8 mouse cellular contexts compared by ENCODE assay signal in genomic region chr3:52029661-52030081, GRCm38 (mm10).
DNase-seq lines count a peak whose midpoint lies in the region; ATAC-seq and TF ChIP-seq lines count a peak whose summit lies in the region.

No protein-coding gene starts in this region.

- H3K4me3 ChIP-seq in gastrocnemius, adult 2 months: peak overlapping the region; percentile 63
- H3K4me3 ChIP-seq in brown adipose tissue, adult 24 weeks (ENCODE audit: insufficient read depth, low read depth, low read length): peak overlapping the region; percentile 63
- H3K4me3 ChIP-seq in heart, embryonic 16.5 days (ENCODE audit: low read length): peak overlapping the region; percentile 50

- peak overlapping the region; percentile 28 for H3K27ac ChIP-seq in gastrocnemius, adult 2 months
- H3K27ac ChIP-seq in brown adipose tissue, adult 24 weeks (replicated peaks; ENCODE audit: low read depth, low read length): no peak overlapping the region
- H3K27ac ChIP-seq in heart, embryonic 16.5 days (ENCODE audit: low read length): peak overlapping the region; percentile 33

- no peak for TF ChIP-seq CTCF in gastrocnemius, adult 2 months (IDR thresholded peaks at IDR 0.05)

- no peaks in the 10 kb centered on the region for H3K27me3 ChIP-seq in heart, embryonic 16.5 days (ENCODE audit: control insufficient read depth, insufficient read depth, low read length)

- peak overlapping the region; percentile 62 for H3K9ac ChIP-seq in heart, embryonic 16.5 days (ENCODE audit: low read length)

- H3K4me2 ChIP-seq in heart, embryonic 16.5 days (ENCODE audit: low read depth, low read length): peak overlapping the region; percentile 63

- no peaks in the 10 kb centered on the region for H3K9me3 ChIP-seq in heart, embryonic 16.5 days (replicated peaks; ENCODE audit: control insufficient read depth, low read length)

- no peak for DNase-seq in gastrocnemius, adult 2 months
- no peak for DNase-seq in gastrocnemius, postnatal 25 days
- DNase-seq in left cerebral cortex, postnatal 14 days (ENCODE audit: low spot score in 2 of 2): peak; percentile 62 to 81
- peak; percentile 56 for DNase-seq in thymus, postnatal 4 days
- no peak for DNase-seq in spleen, postnatal 4 days (ENCODE audit: low spot score in 2 of 2)

- 8% methylated on average over 12 of the region's 12 CpGs for WGBS in heart, embryonic 16.5 days

- ATAC-seq in heart, embryonic 16.5 days (replicated peaks; ENCODE audit: extremely low read depth, insufficient read depth, low FRiP score): peak; percentile 52
- peak; percentile 75 for ATAC-seq in megakaryocyte progenitor cell, adult 5-6 weeks (replicated peaks; ENCODE audit: poor library complexity)

- intact Hi-C loops in gastrocnemius, adult 2 months (cut with DNase I): no loop called here
- intact Hi-C loops in left cerebral cortex, postnatal 14 days (cut with DNase I): no loop called here

- H3K4me1 ChIP-seq in brown adipose tissue, adult 24 weeks (ENCODE audit: control insufficient read depth, insufficient read depth, insufficient read length, low read length): no peaks in the 10 kb centered on the region; the same call in 1 of the 2 replicates
- H3K4me1 ChIP-seq in heart, embryonic 16.5 days (ENCODE audit: control insufficient read depth, insufficient read depth, low read length): peaks cover 16% of the 10 kb centered on the region

- no peaks in the 10 kb centered on the region for H3K36me3 ChIP-seq in heart, embryonic 16.5 days (ENCODE audit: control insufficient read depth, insufficient read depth)

Comparison
In these comparisons a context has a peak if more than half of its experiments do, and no peak if none do; other contexts are left out.
1. DNase-seq: peak in left cerebral cortex, postnatal 14 days (2 of 2) and thymus, postnatal 4 days (single experiment); none in gastrocnemius, adult 2 months (single experiment), gastrocnemius, postnatal 25 days (single experiment) and spleen, postnatal 4 days (0 of 2).
2. Peak in every context shown above with its lines, with median percentiles within 50 percentile points of each other: H3K4me3 ChIP-seq.